Mouse (Mus musculus) E14TG2a.4 (cell line): Measurements from ENCODE around the gene Gramd1b.

Source experiments
- CTCF ChIP-seq: conservative IDR thresholded peaks from 2 replicates; pipeline ENCODE4 v1.5.1; 2014; ENCODE audit warnings: low read length
- NANOG ChIP-seq: IDR thresholded peaks from 2 replicates; pipeline ENCODE4 v1.6.1; 2014; ENCODE audit warnings: borderline replicate concordance, low read length, mixed read lengths

DNA sequence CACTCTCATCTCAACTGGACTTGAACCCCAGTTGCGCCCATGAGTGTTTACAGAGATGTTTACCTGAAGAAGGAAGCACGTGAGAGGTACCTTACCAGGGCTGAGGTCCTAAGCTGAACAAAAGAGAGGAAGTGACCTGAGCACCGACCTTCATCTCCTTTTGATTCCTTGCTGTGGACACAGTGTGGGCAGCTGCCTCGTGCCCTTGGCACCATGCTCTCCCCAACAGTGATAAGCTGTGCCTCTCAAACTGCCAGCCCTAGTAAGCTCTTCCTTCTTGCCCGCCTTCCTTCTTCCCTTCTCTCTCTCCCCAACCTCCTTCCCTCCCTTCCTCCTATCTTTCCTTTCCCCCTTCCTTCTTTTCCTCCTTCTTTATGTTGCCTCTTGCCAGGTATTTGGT lies 26.3 kb downstream of the Gramd1b start:
- TF ChIP-seq CTCF (no peak), NANOG (no peak)
